Mouse (Mus musculus) midbrain, embryonic 10.5 days (tissue): ENCODE data around the gene Gm49403. TPM values are rescaled to one million over a fixed set of nuclear protein-coding genes. Genes with fewer than 3 reads are reported as not detected.
"Not testable (repeated sequence)": the region's sequence is repeated elsewhere in the genome, so short reads cannot be mapped to it uniquely, and the experiment has no call there.

Experiments
- DNase-seq: peaks from one replicate; pipeline ENCODE4 v3.0.0-alpha.2; 2017; ENCODE audit warnings: low spot score
- H3K27ac ChIP-seq: fragments of 300-500 bp; sonication (generic); replicated peaks from 2 replicates; pipeline ENCODE4 v1.5.1; 2016; ENCODE audit warnings: mild to moderate bottlenecking
- H3K27me3 ChIP-seq: fragments of 300-500 bp; sonication (generic); 2 replicates; pipeline ENCODE4 v1.6.1; 2016; ENCODE audit warnings: low read depth, mild to moderate bottlenecking; ENCODE audit not compliant: poor library complexity, severe bottlenecking
- H3K36me3 ChIP-seq: fragments of 300-500 bp; sonication (generic); 2 replicates; pipeline ENCODE4 v1.6.1; 2016; ENCODE audit warnings: mild to moderate bottlenecking, moderate library complexity
- H3K4me1 ChIP-seq: fragments of 300-500 bp; sonication (generic); 2 replicates; pipeline ENCODE4 v1.6.1; 2016
- H3K4me3 ChIP-seq: fragments of 300-500 bp; sonication (generic); 2 replicates; pipeline ENCODE4 v1.5.1; 2016; ENCODE audit warnings: mild to moderate bottlenecking, moderate library complexity
- H3K9me3 ChIP-seq: fragments of 300-500 bp; sonication (generic); replicated peaks from 2 replicates; pipeline ENCODE4 v1.6.1; 2016; ENCODE audit warnings: mild to moderate bottlenecking
- WGBS: fragments of 180-500 bp; shearing (Covaris S2); methylation state at CpG from one replicate; pipeline ENCODE4 v1.1.7; 2016; 5-methylcytosine and 5-hydroxymethylcytosine counted together
- polyA plus RNA-seq: library from polyadenylated mRNA; unstranded; fragments of >200 nt; fragmentation: Nextera tagmentation; extraction: Ambion mirVana; gene quantifications from 2 replicates; pipeline ENCODE4 v1.2.1, GENCODE M21; 2016

The Gm49403 gene
- not detected in 2 replicates for polyA plus RNA-seq

DNA sequence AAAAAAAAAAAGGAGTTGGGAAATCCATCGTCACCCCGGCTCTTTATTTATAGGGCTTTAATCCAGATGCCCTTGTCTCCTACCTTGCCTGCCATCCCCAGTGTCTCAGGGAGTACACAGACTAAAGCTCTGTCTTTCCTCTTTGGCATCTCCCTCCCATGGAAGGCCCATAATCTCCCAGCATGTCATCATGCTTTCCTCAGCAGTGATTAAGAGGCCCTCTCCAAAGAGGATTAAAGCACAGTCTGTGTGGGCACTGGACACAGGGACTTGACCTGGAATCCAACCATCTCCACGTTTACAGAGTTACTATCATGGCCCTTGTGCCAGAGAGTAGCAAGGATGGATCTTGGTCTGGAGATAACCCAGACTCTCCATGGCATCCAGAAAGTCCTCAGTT, at the start of gene Gm49403, which contains the start of gene Lbhd1:
Gm49403 (plus strand) TSS at position 315 of the 400 bp plus-strand sequence.
Lbhd1 (plus strand) TSS at position 117 of the 400 bp plus-strand sequence.
- no peaks in the 10 kb centered on the region for H3K9me3 ChIP-seq
- peaks cover 30% of the 10 kb centered on the region for H3K4me1 ChIP-seq
- WGBS, result 72% methylated on average over 3 of the region's 3 CpGs
- 0 out of 2 replicates have a peak, but pooled peaks cover 8% of the 10 kb centered on the region for H3K36me3 ChIP-seq
- H3K27me3 ChIP-seq, result no peaks in the 10 kb centered on the region
- H3K27ac ChIP-seq, result no peak within 1 kb of the TSS
- no peak for DNase-seq
- no peak within 1 kb of the TSS for H3K4me3 ChIP-seq

DNA sequence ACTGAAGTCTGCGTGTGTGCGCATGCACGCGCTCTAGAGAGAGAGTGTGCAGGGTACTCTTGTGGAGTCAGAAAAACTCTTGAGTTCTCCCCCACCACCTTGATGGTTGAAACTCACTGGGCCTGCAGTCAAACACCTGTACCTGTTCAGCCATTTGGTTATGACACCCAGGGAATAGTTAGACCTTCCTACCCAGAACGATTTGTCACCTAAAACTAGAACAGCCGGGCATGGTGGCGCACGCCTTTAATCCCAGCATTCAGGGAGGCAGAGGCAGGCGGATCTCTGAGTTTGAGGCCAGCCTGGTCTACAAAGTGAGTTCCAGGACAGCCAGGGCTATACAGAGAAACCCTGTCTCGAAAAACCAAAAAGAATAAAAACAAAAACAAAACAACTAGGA, 47.4 kb upstream of the Gm49403 start:
- DNase-seq, H3K9me3 ChIP-seq, H3K27me3 ChIP-seq: not testable (repeated sequence)
- Histone ChIP-seq H3K4me3 (peak overlapping the region; percentile 61; the same call in 1 of the 2 replicates), H3K36me3 (peaks cover 60% of the 10 kb centered on the region), H3K27ac (peak overlapping the region; percentile 98; the same call in 1 of the 2 replicates), H3K4me1 (peaks cover 45% of the 10 kb centered on the region)
- WGBS, result 98% methylated on average over 10 of the region's 10 CpGs

DNA sequence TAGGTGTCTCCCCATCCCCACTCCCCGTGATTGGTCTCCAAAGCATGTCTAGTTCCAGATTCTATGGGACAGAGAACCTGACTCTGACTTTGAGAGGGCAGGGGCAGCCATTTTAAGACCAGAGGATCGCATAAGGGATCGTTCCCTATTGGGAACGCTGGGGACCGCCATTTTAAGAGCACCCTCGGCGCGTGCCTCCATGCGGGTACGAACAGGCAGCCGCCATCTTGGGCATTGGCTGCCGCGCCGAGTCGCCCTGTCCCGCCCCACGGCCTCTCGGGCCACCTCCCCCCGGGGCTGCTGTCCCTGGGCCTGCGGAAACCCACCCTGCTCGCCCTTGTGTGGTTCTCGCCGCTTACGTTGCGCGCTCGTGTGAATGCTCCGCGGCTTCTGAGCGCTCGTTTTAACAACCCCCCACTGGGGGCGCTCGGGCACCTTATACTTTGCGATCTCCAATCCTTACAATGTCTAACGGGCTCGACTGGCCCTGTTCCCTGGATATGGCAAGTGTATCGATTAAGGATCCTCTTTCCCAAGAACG, 46.4 kb upstream of the Gm49403 start, which contains the start of gene Bscl2:
Bscl2 (plus strand) TSS at position 217 of the 541 bp plus-strand sequence.
- WGBS, result under 1% methylated on average over 38 of the region's 38 CpGs
- no peaks in the 10 kb centered on the region for H3K9me3 ChIP-seq
- H3K4me3 ChIP-seq, result peak within 1 kb of the TSS; percentile 61
- H3K4me1 ChIP-seq, result peaks cover 46% of the 10 kb centered on the region
- peak; percentile 89 for DNase-seq
- H3K27me3 ChIP-seq, result no peaks in the 10 kb centered on the region
- H3K36me3 ChIP-seq, result peaks cover 59% of the 10 kb centered on the region
- H3K27ac ChIP-seq, result peak within 1 kb of the TSS; percentile 98

DNA sequence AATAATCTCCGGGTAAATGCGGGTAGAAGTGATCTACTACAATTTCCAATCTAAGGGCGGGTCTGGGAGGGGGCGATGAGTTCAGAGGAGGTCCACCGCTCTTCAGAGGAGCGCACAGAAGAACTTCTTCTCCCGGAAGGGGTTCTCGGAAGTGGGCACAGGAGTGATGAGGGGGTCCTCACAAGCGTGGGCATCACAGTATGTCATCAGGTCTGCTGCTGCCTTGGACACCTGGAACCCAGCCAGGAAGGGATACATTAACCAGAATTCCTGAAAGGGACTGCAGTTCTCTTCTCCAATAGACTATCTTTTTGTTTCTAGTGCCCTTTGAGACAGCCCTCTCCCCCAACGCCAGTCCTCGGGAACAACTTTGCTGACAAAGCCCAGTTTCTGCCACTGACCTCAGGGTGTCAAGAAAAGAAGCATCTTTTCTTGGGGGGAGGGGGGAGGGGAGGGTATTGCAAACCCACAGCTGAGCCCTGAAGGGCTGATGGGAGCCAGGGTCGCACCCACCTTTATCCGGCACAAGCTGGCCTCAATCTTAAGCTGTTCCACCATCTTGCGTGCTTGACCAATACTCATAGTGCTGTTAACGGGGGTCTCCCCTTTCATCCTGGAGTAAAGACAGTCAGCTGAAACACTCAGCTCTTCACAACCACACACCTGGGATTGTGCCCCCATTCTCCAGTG, 45.5 kb upstream of the Gm49403 start:
- peaks cover 59% of the 10 kb centered on the region for H3K36me3 ChIP-seq
- no peak for DNase-seq
- peaks cover 46% of the 10 kb centered on the region for H3K4me1 ChIP-seq
- peak overlapping the region; percentile 61 for H3K4me3 ChIP-seq
- no peaks in the 10 kb centered on the region for H3K27me3 ChIP-seq
- 20% methylated on average over 15 of the region's 15 CpGs for WGBS
- H3K27ac ChIP-seq, result peak overlapping the region; percentile 98
- H3K9me3 ChIP-seq, result no peaks in the 10 kb centered on the region

DNA sequence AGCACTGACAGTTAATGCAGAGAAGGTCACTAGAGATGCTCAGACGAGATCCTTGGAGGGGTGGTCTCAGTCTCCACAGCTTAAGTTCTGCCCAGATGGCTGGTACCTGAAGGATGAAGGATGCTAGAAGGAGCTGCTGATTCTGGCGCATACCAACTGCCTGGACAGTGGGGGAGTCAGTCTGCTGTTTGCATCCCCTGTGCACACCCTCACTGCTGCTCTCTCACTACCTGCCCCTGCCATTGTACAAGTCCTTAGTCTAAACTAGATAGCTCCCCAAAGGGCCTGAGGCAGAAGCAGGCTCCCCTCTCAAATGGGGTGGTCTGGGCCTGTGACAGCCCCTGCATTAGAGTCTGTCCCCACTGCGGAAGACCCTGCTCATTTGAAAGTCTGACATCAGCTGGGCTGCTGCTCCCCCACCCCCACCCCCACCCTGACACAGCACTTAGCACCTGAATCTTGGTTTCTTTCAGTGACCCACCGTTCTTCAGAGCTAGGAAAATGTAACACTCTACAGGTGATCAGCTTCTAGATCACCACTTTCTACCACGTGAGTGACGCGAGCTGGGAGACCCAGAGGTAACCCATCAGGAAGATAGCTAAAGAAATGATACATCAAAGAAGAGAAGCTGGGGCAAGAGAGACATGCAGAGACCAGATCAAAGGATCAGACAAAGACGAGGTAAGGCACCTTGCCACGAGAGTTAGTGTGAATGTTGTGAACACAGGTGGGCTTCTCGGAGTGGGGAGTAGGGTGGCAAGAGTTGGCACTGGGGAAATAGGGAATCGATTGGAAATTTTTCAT, 44.4 kb upstream of the Gm49403 start, which contains the start of gene Gng3:
Gng3 (minus strand) TSS at position 92 of the 805 bp plus-strand sequence.
- WGBS, result 40% methylated on average over 11 of the region's 11 CpGs
- peak within 1 kb of the TSS; percentile 98 for H3K27ac ChIP-seq
- H3K9me3 ChIP-seq, result no peaks in the 10 kb centered on the region
- peak; percentile 70 for DNase-seq
- peaks cover 46% of the 10 kb centered on the region for H3K4me1 ChIP-seq
- H3K27me3 ChIP-seq, result no peaks in the 10 kb centered on the region
- H3K36me3 ChIP-seq, result peaks cover 48% of the 10 kb centered on the region
- H3K4me3 ChIP-seq, result peak within 1 kb of the TSS; percentile 61

DNA sequence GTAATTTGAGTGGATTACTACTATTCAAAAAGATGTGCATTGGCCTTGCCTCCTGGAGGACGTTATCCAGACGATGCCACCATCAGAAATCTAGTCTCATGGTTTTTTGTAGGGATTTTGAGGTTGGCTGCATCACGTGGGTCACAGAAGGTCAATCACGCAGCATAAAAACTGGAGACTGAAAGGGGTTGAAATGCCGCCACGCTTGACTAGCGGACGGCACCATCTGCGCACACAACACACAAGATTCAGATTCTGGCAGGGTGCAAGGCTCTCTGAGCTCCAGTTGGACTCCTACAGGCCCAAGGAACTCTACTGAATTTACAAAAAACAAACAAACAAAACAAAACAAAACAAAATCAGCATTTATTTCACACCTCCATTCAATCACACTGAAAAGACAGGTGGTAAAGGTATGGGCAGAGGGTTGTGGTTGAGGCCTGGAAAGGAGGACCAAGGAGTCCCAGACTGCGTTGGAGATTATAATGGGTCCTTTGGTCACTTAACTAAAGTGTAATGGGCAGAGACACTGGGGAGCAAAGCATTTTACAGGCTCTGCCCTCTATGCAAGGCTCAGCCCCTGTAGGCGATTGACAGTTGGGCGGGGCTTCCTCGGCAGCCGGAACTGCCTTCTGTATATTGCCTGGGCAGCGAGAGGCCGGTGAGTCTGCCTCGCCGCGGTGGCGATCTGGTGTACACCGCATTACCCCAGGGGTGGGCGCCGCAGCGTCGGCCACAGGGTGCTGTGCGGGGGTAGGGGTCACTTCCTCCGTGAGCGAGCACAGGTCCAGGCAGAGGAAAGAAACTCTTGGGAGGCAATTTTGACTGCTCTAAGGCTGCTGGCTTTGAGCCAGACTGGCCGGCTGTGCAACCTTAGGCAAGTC, 43.6 kb upstream of the Gm49403 start:
- Histone ChIP-seq H3K4me1 (peaks cover 46% of the 10 kb centered on the region), H3K27ac (peak overlapping the region; percentile 98), H3K4me3 (peak overlapping the region; percentile 61), H3K36me3 (peaks cover 43% of the 10 kb centered on the region), H3K27me3 (no peaks in the 10 kb centered on the region), H3K9me3 (no peaks in the 10 kb centered on the region)
- DNase-seq, result peak; percentile 67
- WGBS, result 19% methylated on average over 29 of the region's 29 CpGs

DNA sequence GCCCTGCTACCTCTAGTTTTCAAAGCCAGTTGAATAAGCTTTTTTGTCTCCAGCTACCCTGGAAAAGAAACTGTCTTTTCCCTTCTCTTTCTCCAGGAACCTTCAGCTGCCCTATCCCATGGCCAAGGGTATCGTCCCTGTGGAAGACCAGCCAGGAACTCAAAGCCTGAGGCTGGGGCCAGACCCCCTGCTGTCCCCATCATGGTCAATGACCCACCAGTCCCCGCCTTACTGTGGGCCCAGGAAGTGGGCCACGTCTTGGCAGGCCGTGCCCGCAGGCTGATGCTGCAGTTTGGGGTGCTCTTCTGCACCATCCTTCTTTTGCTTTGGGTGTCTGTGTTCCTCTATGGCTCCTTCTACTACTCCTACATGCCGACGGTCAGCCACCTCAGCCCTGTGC, 42.7 kb upstream of the Gm49403 start:
- peaks cover 46% of the 10 kb centered on the region for H3K4me1 ChIP-seq
- peaks cover 43% of the 10 kb centered on the region for H3K36me3 ChIP-seq
- no peaks in the 10 kb centered on the region for H3K9me3 ChIP-seq
- DNase-seq, result no peak
- H3K27ac ChIP-seq, result peak overlapping the region; percentile 98
- WGBS, result 92% methylated on average over 7 of the region's 7 CpGs
- no peaks in the 10 kb centered on the region for H3K27me3 ChIP-seq
- peak overlapping the region; percentile 61; the same call in 1 of the 2 replicates for H3K4me3 ChIP-seq

DNA sequence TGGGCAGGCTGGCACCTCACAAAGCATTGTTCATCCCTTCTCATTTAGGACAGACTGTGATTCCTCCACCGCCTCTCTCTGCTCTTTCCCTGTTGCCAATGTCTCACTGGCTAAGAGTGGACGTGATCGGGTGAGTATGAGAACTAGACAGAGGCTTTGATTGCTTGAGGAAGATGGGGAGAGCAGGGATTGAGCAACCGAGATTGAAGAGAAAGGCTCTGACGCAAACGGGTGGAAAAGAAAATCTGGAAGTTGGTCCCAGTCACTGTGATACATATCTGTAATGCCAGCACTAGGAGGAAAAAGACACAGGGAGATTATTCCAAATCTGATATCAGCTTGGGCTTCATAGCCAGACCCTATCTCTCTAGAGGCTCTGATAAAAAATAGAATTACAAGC, 40.8 kb upstream of the Gm49403 start:
- no peak for DNase-seq
- Histone ChIP-seq H3K4me1 (peaks cover 35% of the 10 kb centered on the region), H3K27me3 (no peaks in the 10 kb centered on the region), H3K4me3 (no peak overlapping the region), H3K27ac (no peak overlapping the region), H3K36me3 (peaks cover 53% of the 10 kb centered on the region), H3K9me3 (no peaks in the 10 kb centered on the region)
- WGBS, result 90% methylated on average over 6 of the region's 6 CpGs

DNA sequence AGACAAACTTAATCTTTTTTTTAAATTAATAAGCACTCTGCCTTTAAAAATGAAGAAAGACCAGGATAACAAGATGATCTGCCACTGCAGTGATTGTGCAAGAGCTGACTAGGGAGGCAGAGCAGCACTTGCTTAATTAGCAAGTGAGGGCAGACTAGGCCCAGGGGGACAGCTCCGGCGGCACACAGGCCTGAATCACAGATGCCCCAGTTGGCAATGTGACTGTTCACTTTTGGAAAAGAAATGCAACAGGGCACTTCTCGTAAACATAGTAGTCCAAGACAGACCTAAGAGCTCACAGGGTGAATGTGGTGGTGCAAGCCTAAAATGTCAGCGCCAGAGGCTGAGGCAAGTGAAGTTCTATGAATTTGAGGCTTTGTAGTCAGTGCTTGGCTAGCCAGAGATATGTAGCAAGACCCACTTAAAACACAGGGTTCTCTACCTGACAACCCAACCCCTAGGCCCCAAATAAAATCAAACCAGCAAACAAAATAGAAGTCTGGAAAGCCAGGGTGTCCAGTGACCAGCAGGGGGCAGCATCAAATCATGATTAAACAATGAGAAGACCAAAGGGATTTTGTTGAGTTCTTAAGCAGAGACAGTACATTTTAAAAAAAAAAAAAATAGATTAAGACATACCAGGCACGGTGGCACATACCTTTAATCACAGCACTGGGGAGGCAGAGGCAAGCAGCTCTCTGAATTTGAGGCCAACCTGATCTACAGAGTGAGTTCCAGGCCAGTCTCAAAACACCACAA, 39.2 kb upstream of the Gm49403 start:
- peaks cover 60% of the 10 kb centered on the region for H3K36me3 ChIP-seq
- H3K4me1 ChIP-seq, result peaks cover 19% of the 10 kb centered on the region
- no peaks in the 10 kb centered on the region for H3K27me3 ChIP-seq
- H3K27ac ChIP-seq, result no peak overlapping the region
- no peaks in the 10 kb centered on the region for H3K9me3 ChIP-seq
- no peak overlapping the region for H3K4me3 ChIP-seq
- 71% methylated on average over 5 of the region's 5 CpGs for WGBS
- peak; percentile 69 for DNase-seq

DNA sequence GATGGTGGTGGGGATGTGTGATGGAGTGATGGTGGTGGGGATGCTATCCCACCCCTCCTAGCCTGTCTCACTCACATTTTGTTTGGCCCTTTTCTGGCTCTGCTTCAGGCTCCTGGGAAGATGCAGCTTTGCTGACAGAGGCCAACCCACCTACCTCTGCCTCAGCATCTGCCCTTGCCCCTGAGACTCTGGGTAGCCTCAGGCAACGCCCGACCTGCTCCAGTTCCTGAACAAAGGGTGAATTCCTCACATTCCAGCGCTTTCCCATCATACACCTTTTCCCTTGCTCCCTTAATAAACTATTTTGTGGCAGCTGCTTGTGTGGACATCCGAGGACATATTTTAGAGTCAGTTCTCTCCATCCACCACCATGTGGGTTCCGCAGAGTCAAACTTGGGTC, 35.4 kb upstream of the Gm49403 start:
- no peak overlapping the region for H3K27ac ChIP-seq
- 86% methylated on average over 5 of the region's 5 CpGs for WGBS
- no peaks in the 10 kb centered on the region for H3K27me3 ChIP-seq
- no peak for DNase-seq
- H3K36me3 ChIP-seq, result peaks cover 38% of the 10 kb centered on the region
- no peaks in the 10 kb centered on the region for H3K9me3 ChIP-seq
- H3K4me3 ChIP-seq, result no peak overlapping the region
- peaks cover 7% of the 10 kb centered on the region; the same call in 1 of the 2 replicates for H3K4me1 ChIP-seq

DNA sequence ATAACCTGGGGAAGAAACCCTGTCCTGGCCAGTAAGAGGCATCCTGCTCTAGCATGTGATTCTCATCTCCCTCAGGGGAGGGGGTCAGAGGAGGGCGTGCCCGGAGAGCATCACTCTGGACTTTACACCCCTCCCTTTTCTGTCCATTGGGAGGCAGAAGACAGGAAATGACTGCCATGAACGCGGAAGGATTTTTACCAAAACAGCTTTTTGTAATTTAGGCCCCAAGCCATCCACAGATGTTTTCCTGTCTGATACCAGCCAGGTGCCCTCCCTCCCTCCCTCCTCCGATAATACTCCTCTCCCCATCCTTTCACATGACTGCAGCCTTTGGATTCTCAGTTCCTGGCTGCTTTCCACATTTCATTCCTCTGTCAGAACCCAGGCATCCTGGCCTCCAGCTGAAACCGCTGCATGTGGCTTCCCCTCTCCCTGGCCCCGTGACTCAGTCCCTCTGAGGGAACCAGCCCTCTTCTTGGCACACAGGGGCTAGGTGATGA, 33.3 kb upstream of the Gm49403 start, which contains the start of gene Lrrn4cl:
Lrrn4cl (plus strand) TSS at position 367 of the 500 bp plus-strand sequence.
- Histone ChIP-seq H3K36me3 (peaks cover 32% of the 10 kb centered on the region), H3K9me3 (no peaks in the 10 kb centered on the region), H3K27me3 (no peaks in the 10 kb centered on the region), H3K4me1 (peaks cover 7% of the 10 kb centered on the region; the same call in 1 of the 2 replicates), H3K4me3 (no peak within 1 kb of the TSS), H3K27ac (0 out of 2 replicates have a peak within 1 kb of the TSS, but pooled peaks have one; percentile 38)
- 36% methylated on average over 7 of the region's 7 CpGs for WGBS
- DNase-seq, result no peak
